Mouse (Mus musculus) adrenal gland, postnatal 25 days (tissue): ENCODE results near the gene Olfr150. TPM values are rescaled to one million over a fixed set of nuclear protein-coding genes. Genes with fewer than 3 reads are reported as not detected.
"Not testable (repeated sequence)": the region's sequence is repeated elsewhere in the genome, so short reads cannot be mapped to it uniquely, and the experiment has no call there.

Experiments
- DNase-seq: peaks from one replicate; pipeline ENCODE4 v3.0.0; 2021; ENCODE audit warnings: mixed read lengths
- long read RNA-seq: library from polyadenylated mRNA; stranded (forward); transcript quantifications from one replicate; pipeline ENCODE4 v2.0.0, GENCODE M21; 2021
- total RNA-seq: library from RNA; stranded (reverse); gene quantifications from 2 replicates; pipeline ENCODE4 v1.2.3, GENCODE M21; 2021

Olfr150 gene
- not detected in 2 replicates for total RNA-seq
- long read RNA-seq: 0 reads

DNA sequence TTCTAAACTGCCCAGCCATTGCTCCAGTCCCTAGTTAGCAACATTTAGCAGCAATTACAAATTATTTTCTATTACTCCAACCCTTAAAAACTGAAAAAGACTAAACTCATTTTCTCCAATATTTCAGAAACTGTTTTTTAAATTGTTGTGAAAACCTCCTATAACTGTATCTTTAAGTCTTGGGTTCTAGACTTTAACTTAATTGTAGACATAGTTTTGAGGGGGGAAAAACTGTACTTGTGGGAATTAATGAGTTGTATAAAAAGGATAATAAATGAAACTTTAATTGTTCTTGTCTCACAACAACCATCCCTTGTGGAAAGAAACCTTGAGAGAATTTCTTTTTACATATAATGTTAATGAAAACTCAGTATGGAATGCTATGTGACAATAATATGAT is at the start of gene Olfr150:
Gene Olfr150, plus strand, starts transcription at position 301 of the 400 bp plus-strand sequence.
- no peak for DNase-seq

DNA sequence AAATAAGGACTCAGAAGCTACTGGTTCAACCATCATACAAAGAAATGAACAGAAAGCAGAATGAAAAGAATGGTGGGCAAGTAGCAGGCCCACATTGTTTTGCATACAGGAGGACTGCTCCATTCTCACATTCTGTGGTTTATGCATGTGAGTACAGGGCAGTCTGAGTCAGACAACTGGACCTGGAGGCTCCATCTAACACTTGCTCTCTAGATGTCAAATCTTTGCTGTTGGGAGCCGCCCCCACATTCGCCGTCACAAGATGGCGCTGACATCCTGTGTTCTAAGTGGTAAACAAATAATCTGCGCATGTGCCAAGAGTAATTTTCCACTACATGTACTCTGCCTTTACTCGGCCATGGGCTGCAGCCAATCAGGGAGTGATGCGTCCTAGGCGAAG is 29.7 kb upstream of the Olfr150 start:
- not testable (repeated sequence) for DNase-seq

DNA sequence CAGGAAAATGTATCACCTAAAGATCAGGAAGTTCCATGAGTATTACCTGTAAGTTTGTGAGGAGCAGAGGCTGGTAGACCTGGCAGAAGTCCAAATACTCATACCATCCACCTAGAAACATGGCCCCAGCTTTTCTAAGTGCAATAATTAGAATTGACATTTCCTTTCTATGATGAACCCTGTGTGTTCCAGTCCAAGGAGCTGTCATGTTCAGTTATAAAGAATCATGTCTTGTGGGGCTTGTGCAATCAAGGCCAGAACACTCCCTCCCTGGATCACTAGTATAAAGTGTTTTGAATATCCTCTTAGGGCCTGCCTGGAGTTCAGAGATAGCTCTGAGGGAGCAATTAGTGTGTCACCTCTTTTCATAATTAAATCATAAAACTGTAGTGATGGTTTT is 23.8 kb upstream of the Olfr150 start, which contains the start of gene Olfr149:
Gene Olfr149, minus strand, starts transcription at position 101 of the 400 bp plus-strand sequence.
- DNase-seq: no peak

DNA sequence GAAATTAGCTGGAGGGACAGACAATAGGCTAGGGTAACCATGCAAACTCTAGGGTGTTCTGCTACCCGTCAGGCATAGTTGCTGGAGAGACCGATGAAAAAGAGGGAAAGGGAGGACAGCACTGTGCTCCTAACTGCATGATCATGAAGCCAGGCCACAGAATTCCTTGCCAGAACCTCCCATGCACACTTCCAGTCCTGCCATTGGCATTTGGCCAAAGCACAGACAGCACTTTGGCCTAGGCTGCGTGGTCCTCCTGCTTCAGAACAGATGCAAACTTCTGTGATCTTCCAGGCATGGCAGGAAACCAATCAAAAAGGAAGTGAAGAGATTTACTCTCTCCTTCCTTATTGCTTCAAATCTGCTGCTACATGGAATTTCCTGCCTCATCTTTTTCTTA is 21.8 kb upstream of the Olfr150 start:
- DNase-seq: no peak

DNA sequence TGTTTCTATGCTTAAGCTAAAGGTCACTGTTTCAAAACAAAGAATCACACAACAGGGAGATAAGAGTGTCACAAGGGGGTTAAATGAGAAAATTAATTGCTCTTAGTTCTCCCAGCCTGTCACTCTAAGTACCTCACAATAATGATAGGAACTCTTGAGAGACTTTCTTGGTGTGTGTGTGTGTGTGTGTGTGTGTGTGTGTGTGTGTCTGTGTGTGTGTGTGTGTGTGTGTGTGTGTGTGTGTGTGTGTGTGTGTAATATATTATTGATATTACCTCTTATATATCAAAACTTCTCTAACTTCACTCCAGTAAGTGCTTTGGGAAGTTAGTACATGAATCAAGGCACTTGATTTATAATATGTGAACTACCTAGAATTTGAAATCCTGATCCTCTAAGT is 19.7 kb upstream of the Olfr150 start, which contains the start of gene Olfr965:
Gene Olfr965, plus strand, starts transcription at position 301 of the 400 bp plus-strand sequence.
- no peak for DNase-seq

DNA sequence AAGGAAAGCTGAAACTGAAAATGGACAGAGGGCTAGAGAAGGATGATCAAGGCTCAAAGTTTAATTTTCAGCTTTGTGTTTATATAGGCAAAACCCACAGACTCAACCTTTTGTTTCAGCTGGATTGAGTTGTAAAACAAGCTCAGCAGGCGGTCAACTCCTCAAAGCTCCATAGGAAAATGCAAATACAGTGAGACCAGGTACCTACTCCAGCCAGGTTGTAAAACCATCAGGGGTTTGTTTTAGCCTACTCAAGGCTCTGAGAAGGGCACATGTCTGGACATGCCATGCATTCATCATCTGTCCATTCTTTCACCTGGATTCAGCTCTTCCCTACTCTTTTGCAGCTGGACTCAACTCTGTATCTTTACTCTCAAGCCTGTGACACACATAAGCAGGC is 10.0 kb downstream of the Olfr150 start:
- no peak for DNase-seq

DNA sequence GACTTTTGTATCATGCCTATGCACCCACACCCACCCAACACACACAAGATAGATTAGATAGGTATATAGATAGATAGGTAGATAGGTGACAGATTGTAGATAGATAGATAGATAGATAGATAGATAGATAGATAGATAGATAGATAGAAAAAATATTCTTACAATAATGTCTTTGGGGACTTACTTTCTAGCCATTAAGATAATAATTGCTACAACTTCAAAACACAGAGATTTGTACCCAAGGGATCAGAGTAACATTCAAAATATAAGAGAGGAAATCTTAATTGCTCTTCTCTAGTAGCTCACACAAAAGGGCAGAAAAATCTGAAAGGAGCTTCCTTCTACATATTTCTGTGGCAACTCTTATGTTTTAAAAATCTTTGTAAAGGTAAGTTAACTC is 15.2 kb downstream of the Olfr150 start, which contains the start of gene Olfr967:
Gene Olfr967, plus strand, starts transcription at position 301 of the 400 bp plus-strand sequence.
- no peak for DNase-seq

DNA sequence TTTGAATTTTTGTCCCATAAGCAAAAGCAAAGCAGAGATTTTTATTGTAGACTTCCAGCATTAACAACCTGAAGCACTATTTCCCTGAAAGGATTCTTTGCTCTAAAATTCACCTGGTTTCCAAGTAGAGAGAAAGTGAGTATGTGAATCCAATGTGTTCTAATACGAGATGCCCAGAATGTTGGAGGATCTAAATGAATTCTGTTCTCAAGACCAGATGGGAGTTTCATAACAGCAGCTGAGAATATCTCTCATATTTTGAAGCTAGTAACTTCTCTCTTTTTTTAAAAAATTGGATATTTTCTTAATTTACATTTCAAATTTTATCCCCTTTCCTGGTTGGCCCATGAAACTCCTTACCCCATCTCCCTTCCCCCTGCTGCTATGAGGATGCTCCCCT is 15.7 kb downstream of the Olfr150 start:
- no peak for DNase-seq

DNA sequence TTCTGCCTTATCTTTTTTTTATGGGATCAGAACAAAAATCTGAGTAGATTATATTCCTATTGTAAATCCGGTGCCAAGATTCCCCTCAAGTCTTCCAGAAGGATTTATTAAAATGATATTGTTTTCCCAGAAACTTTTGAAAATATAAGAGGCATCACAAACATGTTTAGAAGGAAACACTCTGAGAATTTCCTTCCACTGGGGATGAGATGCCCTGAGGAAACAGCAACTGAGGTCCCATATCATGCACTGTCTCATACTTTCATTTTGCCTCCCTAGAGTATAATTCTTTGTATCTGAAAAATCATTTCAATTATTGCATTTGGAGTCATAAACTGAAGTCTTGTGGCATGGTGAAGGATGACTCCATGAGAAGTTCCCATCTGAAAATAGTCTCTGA is 52.4 kb downstream of the Olfr150 start, which contains the start of gene Olfr968:
Gene Olfr968, minus strand, starts transcription at position 101 of the 400 bp plus-strand sequence.
- no peak for DNase-seq

Other genes with a start within 250 kb of the Olfr150 start
- gene Olfr44, start 237.0 kb upstream of the Olfr150 start, total RNA-seq: not detected in 2 replicates
- not detected in 2 replicates for gene Olfr957, start 215.2 kb upstream of the Olfr150 start, total RNA-seq
- not detected in 2 replicates for gene Olfr958, start 176.9 kb upstream of the Olfr150 start, total RNA-seq
- gene Olfr959, start 155.4 kb upstream of the Olfr150 start, total RNA-seq: not detected in 2 replicates
- gene AW551984, start 126.6 kb upstream of the Olfr150 start, total RNA-seq: 7.4 and 11.7 TPM in 2 replicates
- gene Olfr148, start 120.3 kb upstream of the Olfr150 start, total RNA-seq: not detected in 2 replicates
- gene Olfr960, start 109.6 kb upstream of the Olfr150 start, total RNA-seq: not detected in 2 replicates
- not detected in 2 replicates for gene Olfr961, start 85.9 kb upstream of the Olfr150 start, total RNA-seq
- not detected in 2 replicates for gene Olfr963, start 63.8 kb upstream of the Olfr150 start, total RNA-seq
- not detected in 2 replicates for gene Olfr149, start 23.9 kb upstream of the Olfr150 start, total RNA-seq
- gene Olfr965, start 19.6 kb upstream of the Olfr150 start, total RNA-seq: not detected in 2 replicates
- not detected in 2 replicates for gene Olfr967, start 15.3 kb downstream of the Olfr150 start, total RNA-seq
- gene Olfr968, start 52.3 kb downstream of the Olfr150 start, total RNA-seq: not detected in 2 replicates
- not detected in 2 replicates for gene Olfr969, start 60.0 kb downstream of the Olfr150 start, total RNA-seq
- gene Olfr970, start 77.9 kb downstream of the Olfr150 start, total RNA-seq: not detected in 2 replicates
- gene Olfr971, start 105.9 kb downstream of the Olfr150 start, total RNA-seq: not detected in 2 replicates
- not detected in 2 replicates for gene Olfr972, start 135.4 kb downstream of the Olfr150 start, total RNA-seq
- gene Olfr229, start 176.4 kb downstream of the Olfr150 start, total RNA-seq: not detected in 2 replicates
- gene Olfr974, start 206.5 kb downstream of the Olfr150 start, total RNA-seq: not detected in 2 replicates
- gene Olfr975, start 221.1 kb downstream of the Olfr150 start, total RNA-seq: not detected in 2 replicates
- gene Olfr976, start 230.2 kb downstream of the Olfr150 start, total RNA-seq: not detected in 2 replicates